Mouse (Mus musculus) cerebellum, adult 18-20 months (tissue): Measurements from ENCODE around the gene Cdt1.

ENCODE experiments used
- DNase-seq, 2 experiments: peaks; one replicate each; pipeline ENCODE4 v3.0.0; 2021

Cdt1 gene

GRCm38 (mm10) chr8:122567361-122568108 is at the start of gene Cdt1:
Gene Cdt1 (plus strand): TSS chr8:122568015.
- peak; percentile 95 to 97 for DNase-seq

DNA sequence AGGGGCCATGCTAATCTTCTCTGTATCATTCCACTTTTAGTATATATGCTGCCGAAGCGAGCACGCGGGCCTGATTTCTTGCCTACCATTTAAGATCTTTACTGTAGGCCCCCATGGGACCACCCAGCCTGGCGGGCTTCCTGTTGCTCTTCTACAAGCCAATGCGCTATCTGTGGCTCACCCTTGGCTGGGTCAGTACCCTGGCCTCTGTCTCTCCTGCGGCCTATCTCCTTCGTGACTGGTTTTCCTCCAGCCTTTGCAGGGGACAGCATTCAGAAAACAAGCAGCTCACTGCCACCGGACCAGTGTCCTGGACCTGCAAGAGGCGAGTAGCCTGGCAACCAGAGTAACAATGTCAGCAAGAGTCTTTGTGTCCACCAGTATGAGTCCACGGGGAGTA is 47.2 kb upstream of the Cdt1 start:
- DNase-seq, result no peak

GRCm38 (mm10) chr8:122522796-122523651 is 44.8 kb upstream of the Cdt1 start:
- no peak for DNase-seq

DNA sequence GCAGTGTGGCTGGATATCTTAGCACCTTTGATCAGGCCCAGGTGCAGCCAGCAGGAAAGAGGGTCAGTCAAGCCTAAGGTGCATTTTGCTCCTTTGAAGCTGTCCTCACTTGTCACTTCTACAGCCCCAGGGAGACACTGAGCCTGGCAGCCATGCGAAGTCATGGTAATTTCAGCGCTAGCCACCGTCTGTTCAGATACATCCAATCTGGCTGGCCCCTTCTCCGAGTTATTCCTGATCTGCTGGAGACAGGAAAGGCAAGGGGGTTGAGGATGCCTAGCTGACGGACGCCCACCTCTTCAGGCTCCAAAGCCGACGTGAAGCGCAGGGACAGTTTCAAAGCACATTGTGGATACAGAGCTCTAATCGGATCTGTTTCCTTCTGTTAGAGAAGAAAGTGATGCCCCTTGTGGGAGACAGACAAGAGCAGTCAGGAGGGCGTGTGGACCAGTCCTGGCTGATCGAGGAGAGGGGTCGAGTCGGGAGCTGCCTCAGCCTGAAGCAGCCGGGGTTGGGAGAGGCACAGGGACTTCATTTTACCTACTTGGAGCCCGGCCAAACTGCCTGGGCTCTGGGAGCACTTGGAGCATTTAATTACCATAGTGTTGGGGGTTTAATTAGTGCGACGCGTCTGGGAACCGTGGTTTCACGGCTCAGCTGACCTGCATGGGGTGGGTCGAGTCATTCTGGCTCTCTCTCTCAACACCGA is 44.0 kb upstream of the Cdt1 start:
- peak; percentile 30 to 31 for DNase-seq

DNA sequence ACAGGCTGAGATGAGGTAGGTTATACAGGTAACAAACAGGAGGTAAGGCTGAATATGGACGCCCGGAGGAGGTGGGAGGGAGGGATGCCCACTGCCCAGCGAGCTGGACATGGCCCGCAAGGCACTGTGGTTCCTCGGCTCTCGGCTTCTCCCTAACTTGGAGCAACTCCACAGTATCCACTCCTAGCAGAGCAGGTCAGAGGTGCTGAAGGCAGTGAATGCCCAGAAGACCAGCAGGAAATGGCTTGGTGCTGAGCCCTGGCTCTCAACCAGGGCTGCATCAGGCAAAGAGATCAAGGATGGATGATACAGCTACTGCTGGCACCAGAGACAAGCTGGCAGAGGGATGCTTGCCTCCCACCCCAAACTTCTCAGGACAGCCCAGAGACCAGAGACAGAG is 43.3 kb upstream of the Cdt1 start:
- no peak for DNase-seq

GRCm38 (mm10) chr8:122525004-122525403 is 42.8 kb upstream of the Cdt1 start:
- DNase-seq, result no peak

DNA sequence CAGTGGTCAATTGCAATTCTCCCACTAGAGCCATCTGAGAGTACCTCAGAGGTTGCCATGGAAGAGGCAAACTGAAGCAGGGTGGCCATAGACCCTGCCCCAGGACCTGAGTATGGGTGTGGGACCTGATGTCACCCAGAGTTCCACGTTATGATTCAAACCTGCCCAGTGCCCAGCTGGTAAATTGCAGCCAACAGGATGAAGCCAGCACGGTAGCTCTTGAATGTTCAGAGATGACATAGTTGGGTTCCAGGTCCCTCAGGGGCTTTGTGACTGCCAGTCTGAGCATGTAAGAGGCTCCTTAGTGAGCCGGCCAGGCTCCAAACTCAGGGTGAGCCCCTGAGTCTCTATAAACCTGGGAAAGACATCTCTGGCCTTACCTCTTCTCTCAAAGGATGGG is 41.7 kb upstream of the Cdt1 start:
- DNase-seq, result no peak

DNA sequence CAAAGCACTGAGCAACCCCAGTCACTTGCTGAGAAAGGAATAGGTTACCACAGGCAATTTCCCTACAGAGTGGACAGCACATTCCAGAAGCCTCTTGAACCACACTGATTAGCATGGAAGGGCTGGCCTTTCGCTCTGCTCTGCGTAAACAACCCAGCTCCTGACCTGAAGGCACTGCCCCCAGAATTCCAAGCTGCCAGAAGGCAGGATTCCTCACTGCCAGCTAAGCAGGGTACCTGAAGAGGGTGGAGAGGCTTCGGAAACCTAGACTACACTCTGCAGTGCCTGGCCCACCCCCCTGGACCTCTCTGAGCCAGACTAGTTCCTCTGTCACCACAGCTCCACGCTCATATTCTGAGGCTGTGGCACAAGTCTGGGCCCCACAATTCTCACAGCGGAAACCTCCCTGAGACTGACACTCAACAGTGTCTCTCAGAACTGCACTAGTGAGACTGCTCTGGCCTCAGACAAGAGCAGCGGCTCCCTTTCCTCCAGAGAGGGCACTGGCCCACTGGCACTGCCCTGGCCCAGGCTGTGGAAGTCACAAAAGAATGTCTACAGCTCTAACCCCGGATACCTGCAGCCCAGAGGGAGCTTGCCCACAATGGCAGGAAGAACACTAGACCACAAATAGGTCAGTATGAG is 41.2 kb upstream of the Cdt1 start:
- DNase-seq, result no peak

GRCm38 (mm10) chr8:122527937-122528336 is 39.9 kb upstream of the Cdt1 start:
- no peak for DNase-seq

GRCm38 (mm10) chr8:122529159-122529558 is 38.7 kb upstream of the Cdt1 start:
- no peak for DNase-seq

DNA sequence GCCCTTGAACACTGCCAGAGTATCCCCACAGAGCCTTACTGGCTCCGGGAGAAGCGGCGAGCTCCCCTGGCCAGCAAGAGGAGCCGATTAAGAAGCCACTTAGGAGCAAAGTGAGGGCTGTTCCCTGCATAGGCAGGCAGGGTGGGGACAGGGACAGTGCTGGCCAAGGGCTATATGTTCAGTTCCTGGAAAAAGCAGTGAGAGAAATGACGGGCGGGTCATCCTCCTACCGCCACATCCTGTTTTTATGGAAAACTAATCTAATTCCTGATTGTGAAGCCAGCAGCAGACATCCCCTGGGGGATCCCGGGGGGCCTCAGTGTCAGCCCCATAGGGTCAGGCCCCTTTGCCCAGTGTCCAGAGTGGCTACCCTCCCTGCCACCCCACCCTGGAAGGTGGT is 36.5 kb upstream of the Cdt1 start:
- no peak for DNase-seq

DNA sequence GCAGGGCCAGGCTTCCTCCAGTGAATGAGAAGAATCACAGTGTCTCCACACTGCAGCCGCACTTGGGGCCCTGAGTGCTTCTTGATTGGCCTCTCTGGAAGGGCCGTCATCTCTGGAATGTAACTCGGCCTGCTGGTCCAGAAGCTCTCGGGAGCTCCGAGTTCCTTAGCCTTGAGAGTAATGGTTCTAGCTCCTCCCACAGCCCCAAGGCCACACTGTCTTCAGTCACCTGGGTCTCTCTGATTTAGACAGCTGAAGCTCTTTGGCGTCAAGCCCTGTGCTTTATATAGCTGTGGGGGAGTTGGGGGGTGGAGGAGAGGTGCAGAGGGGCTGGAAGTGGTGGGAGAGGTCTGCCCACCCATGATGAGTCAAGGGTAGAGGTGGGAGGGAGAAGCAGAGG is 30.8 kb upstream of the Cdt1 start:
- DNase-seq, result no peak

DNA sequence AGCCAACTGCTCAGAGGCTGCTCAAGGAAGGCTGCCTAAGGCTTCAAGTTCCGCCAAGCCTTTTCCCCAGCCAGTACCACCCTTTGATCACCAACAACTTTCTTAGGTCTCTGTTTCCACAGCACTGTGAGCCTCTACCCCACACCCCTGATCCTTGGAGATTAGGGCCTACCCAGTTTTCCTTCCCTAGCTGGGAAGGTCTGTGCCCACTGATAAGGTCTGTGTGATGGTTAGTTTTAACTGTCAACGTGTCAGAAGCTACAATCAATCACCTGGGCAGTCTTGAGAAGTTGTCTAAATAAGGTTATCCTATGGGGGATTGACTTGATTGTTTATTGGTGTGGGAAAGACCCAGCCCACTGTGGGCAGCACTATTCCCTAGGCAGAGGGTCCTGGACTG is 30.0 kb upstream of the Cdt1 start:
- no peak for DNase-seq

DNA sequence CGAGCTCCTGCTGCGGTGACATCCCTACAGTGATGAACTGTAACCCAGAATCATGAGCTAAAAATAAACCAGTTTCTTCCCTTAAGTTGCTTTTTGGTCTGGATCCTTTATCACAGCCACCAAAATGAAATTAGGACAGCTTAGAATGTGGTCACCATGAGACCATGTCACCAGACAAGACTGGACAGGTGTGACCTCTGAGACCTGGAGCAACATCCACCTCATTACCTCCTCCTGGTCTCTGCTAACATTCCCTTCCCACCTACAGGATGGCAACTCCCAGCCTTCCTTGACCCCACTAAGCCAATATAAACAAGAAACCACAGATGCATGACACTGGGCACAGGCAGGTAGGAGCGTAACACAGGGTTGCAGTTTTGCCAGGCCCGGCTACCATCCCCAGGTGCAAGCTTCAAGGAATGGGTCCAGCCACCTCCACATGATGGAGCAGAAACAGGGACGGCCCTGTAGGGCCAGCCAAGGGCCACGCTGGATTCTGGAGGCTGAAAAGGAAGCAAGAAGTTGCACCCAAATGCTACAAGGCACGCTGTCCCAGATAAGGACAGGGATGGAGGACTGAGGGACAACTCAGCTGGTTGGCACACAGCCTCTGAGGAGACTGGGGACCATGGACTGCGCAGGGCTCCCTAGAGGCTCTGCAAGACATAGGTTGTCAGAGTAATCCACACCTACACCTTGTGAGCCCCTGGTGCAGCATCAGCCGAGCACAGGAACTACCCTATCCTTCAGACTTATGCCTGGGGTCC is 29.3 kb upstream of the Cdt1 start:
- DNase-seq, result no peak

- DNase-seq, result no peak
Observed at GRCm38 (mm10) chr8:122544138-122544537, 23.7 kb upstream of the Cdt1 start.

- no peak for DNase-seq
Observed at GRCm38 (mm10) chr8:122546066-122546755, 21.6 kb upstream of the Cdt1 start.

- DNase-seq, result no peak
Observed at GRCm38 (mm10) chr8:122546811-122547453, 20.9 kb upstream of the Cdt1 start.

DNA sequence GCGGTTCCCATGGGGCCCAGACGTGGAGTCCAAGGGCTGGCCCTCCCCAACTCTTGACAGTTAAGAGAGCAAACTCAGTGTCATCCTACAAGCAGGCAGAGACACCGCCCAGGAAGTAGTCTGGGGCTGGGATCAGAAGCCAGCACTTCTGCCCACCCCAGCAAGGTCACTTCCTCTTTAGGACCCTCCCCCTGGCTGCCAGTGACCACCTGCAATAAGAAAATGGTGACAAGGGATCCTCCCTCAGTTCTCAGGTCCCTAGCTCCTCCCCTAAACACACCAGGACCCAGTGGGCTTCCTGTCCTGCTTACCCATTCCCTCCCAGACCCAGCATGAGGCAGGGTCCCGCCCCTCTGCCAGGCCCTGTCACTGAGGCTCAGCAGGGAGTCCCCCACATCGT is 20.0 kb upstream of the Cdt1 start:
- no peak for DNase-seq

GRCm38 (mm10) chr8:122548331-122548730 is 19.5 kb upstream of the Cdt1 start:
- DNase-seq, result no peak

DNA sequence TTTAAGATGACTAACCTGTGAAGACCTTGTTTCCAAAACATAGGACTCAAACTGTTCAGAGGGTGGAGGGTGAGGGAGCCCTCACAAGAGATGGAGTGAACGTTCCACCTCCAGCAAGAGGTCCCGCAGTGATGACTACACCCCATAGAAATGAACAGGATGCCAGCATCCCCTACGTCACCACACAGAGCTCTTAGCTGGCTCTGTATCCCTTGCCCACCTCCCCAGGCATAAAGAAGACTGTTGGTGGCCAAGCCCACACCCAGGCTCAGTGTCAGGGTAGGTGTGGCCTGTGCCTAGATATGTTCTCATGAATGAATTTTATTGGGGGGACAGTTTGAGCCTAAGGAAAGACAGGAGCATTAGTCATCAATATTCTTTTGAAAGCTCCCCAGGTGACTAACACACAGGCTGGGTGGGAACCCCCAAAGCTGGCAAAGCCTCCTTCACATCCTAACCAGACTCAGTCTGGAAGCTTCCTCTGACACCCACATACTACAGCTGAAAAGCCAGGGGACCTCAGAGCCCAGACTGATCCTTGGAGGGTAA is 18.9 kb upstream of the Cdt1 start:
- no peak for DNase-seq
